Mouse (Mus musculus): ENCODE data around the gene Camta1. TPM values are rescaled to one million over a fixed set of nuclear protein-coding genes. Genes with fewer than 3 reads are reported as not detected.

Camta1 gene
- polyA plus RNA-seq, 1 experiment from 2014 or later, result 78.7 TPM

DNA sequence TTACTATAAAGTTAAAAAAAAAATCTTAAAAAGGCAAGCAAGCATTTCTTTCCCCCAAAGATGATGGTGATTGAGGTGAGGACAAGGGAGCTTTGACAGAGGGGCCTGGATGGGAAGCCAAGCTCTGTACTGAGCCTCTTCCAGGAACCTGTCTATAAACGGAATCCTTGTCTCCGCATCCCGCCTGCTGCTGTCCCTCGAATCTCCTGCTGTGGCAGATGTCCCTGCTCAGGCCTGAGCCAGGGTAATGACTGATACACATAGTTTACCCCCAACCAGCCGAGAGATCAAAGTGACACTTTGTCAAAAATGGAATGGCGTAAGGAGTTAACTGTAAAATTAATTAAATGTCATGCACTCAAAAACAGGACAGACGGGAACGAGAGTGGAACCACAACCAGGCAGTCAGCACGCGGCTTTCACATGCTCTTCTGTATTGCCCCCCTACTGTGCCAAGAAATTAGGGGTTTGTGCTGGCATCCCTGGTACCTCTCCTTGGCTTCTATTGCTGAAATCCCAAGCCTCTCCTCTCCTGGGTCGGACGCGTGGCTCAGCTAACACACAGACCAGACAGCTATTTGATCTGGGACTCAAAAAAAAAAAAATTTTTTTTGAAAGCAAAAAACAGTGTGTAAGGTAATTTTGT is 37.0 kb upstream of the Camta1 start:
- Histone ChIP-seq H3K9me3 (no peaks in the 10 kb centered on the region), H3K4me3 (no peak overlapping the region), H3K9ac (no peak overlapping the region), H3K27me3 (no peaks in the 10 kb centered on the region), H3K4me2 (no peak overlapping the region), H3K27ac (no peak overlapping the region), H3K36me3 (no peaks in the 10 kb centered on the region), H3K4me1 (peaks cover 10% of the 10 kb centered on the region)
- no peak for ATAC-seq (ENCODE audit: borderline replicate concordance, extremely low read depth, low FRiP score, low TSS enrichment)
- 38% methylated on average over 13 of the region's 13 CpGs for WGBS

GRCm38 (mm10) chr4:151897069-151897617 is 35.5 kb upstream of the Camta1 start:
- Histone ChIP-seq H3K9me3 (no peaks in the 10 kb centered on the region), H3K4me3 (no peak overlapping the region), H3K36me3 (no peaks in the 10 kb centered on the region), H3K4me1 (no peaks in the 10 kb centered on the region), H3K27me3 (no peaks in the 10 kb centered on the region), H3K4me2 (no peak overlapping the region), H3K27ac (no peak overlapping the region), H3K9ac (no peak overlapping the region)
- WGBS, result 70% methylated on average over 9 of the region's 9 CpGs
- ATAC-seq (ENCODE audit: borderline replicate concordance, extremely low read depth, low FRiP score, low TSS enrichment), result no peak

DNA sequence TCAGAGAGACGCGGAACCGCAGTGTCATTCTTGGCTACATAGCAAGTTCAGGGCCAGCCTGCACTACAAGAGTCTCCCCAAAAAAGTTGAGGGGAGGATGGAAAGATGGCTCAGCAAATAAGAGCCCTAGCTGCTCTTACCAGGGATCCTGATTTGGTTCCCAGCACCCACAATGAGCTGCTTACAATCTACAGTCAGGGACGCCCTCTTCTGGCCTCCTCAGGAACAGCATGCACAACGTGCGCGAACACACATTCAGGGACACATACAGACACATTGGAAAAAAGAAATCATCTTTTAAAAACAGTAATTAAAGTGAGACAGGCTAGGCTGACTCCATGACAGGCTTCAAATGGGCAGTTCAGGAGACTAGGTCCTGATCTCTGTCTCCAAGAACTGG is 33.9 kb upstream of the Camta1 start:
- Histone ChIP-seq H3K4me1 (no peaks in the 10 kb centered on the region), H3K9ac (no peak overlapping the region), H3K27ac (no peak overlapping the region), H3K4me3 (no peak overlapping the region), H3K4me2 (no peak overlapping the region), H3K27me3 (no peaks in the 10 kb centered on the region), H3K9me3 (no peaks in the 10 kb centered on the region), H3K36me3 (no peaks in the 10 kb centered on the region)
- 82% methylated on average over 7 of the region's 7 CpGs for WGBS
- ATAC-seq (ENCODE audit: borderline replicate concordance, extremely low read depth, low FRiP score, low TSS enrichment), result no peak

- Histone ChIP-seq H3K36me3 (no peaks in the 10 kb centered on the region), H3K4me3 (no peak overlapping the region), H3K4me2 (no peak overlapping the region), H3K9ac (no peak overlapping the region), H3K4me1 (no peaks in the 10 kb centered on the region), H3K9me3 (no peaks in the 10 kb centered on the region), H3K27me3 (no peaks in the 10 kb centered on the region), H3K27ac (no peak overlapping the region)
- 89% methylated on average over 12 of the region's 12 CpGs for WGBS
- no peak for ATAC-seq (ENCODE audit: borderline replicate concordance, extremely low read depth, low FRiP score, low TSS enrichment)
These were observed 33.2 kb upstream of the Camta1 start for GRCm38 (mm10) chr4:151894926-151895325.

GRCm38 (mm10) chr4:151893241-151893640 is 31.6 kb upstream of the Camta1 start:
- H3K36me3 ChIP-seq, result no peaks in the 10 kb centered on the region
- H3K9ac ChIP-seq, result no peak overlapping the region
- ATAC-seq (ENCODE audit: borderline replicate concordance, extremely low read depth, low FRiP score, low TSS enrichment), result no peak
- H3K27me3 ChIP-seq, result no peaks in the 10 kb centered on the region
- no peak overlapping the region for H3K4me2 ChIP-seq
- no peaks in the 10 kb centered on the region for H3K9me3 ChIP-seq
- WGBS, result 70% methylated on average over 6 of the region's 6 CpGs
- H3K4me3 ChIP-seq, result no peak overlapping the region
- H3K4me1 ChIP-seq, result no peaks in the 10 kb centered on the region
- no peak overlapping the region for H3K27ac ChIP-seq

GRCm38 (mm10) chr4:151881590-151881989 is 19.9 kb upstream of the Camta1 start:
- no peaks in the 10 kb centered on the region for H3K27me3 ChIP-seq
- peaks cover 4% of the 10 kb centered on the region; the same call in 1 of the 2 replicates for H3K4me1 ChIP-seq
- no peak overlapping the region for H3K9ac ChIP-seq
- 90% methylated on average over 12 of the region's 12 CpGs for WGBS
- no peak overlapping the region for H3K4me3 ChIP-seq
- H3K27ac ChIP-seq, result no peak overlapping the region
- no peak for ATAC-seq (ENCODE audit: borderline replicate concordance, extremely low read depth, low FRiP score, low TSS enrichment)
- H3K36me3 ChIP-seq, result no peaks in the 10 kb centered on the region
- H3K9me3 ChIP-seq, result peaks cover 4% of the 10 kb centered on the region; the same call in 1 of the 2 replicates
- no peak overlapping the region for H3K4me2 ChIP-seq

DNA sequence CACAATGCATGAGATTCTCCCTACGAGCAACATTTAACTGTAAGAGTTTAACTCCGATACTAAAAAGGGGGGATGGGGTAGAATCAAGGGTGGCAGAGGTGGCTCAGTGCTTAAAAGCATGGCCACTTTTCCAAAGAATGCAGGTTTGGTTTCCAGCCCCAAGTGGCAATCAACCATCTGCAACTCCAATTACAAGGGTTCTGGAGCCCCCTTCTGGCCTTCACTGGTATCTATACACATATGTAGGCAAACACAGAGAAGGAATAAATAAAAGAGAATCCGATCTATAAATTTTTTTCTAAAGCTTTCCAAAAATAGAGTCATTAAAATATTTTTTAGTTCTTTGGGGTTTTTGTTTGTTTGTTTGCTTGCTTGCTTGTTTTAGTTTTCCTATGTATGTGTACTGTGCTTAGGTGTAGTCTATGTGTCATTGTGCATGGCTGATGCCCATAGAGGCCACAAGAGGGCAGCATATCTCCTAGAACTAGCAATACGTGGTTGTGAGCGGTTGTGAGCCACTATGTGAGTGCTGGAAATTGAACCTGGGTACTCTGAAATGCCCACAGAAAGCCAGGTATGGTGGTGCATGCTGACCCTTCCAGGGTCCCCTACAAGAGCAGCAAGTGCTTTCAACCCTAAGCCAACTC is 18.5 kb upstream of the Camta1 start:
- 71% methylated on average over 5 of the region's 5 CpGs for WGBS
- no peak overlapping the region for H3K9ac ChIP-seq

GRCm38 (mm10) chr4:151876400-151876799 is 14.7 kb upstream of the Camta1 start:
- no peak for ATAC-seq (ENCODE audit: borderline replicate concordance, extremely low read depth, low FRiP score, low TSS enrichment)
- Histone ChIP-seq H3K9ac (no peak overlapping the region), H3K9me3 (peaks cover 4% of the 10 kb centered on the region; the same call in 1 of the 2 replicates), H3K36me3 (no peaks in the 10 kb centered on the region), H3K4me2 (no peak overlapping the region), H3K4me1 (peaks cover 4% of the 10 kb centered on the region; the same call in 1 of the 2 replicates), H3K27me3 (peaks cover 14% of the 10 kb centered on the region; the same call in 1 of the 2 replicates), H3K4me3 (no peak overlapping the region), H3K27ac (no peak overlapping the region)
- WGBS, result 54% methylated on average over 14 of the region's 14 CpGs

More for the DNA sequence above, 18.5 kb upstream of the Camta1 start:
- Histone ChIP-seq H3K4me1 (peaks cover 4% of the 10 kb centered on the region; the same call in 1 of the 2 replicates), H3K9me3 (peaks cover 4% of the 10 kb centered on the region; the same call in 1 of the 2 replicates), H3K4me3 (no peak overlapping the region), H3K4me2 (no peak overlapping the region), H3K27me3 (peaks cover 11% of the 10 kb centered on the region; the same call in 1 of the 2 replicates), H3K36me3 (no peaks in the 10 kb centered on the region), H3K27ac (no peak overlapping the region)
- no peak for ATAC-seq (ENCODE audit: borderline replicate concordance, extremely low read depth, low FRiP score, low TSS enrichment)

DNA sequence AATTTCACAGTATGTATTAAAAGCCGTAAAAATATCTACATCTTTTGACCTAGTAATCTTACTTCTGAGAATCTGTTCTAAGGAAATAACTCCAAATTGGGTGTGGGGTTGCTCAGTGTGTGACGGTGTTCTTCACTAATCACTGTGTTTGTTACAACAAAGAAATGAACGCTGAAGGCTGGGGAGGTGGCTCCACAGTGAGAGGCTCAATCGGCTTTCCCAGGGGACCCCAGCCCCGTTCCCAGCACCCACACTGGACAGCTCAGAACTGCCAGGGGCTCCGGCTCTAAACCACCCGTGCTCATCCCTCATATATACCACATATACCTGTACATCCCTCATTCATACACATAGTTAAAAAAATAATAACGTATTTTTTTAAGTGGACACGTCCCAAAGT is 1.8 kb upstream of the Camta1 start:
- Histone ChIP-seq H3K9me3 (no peaks in the 10 kb centered on the region), H3K4me2 (peak overlapping the region; percentile 95), H3K4me1 (peaks cover 26% of the 10 kb centered on the region), H3K27me3 (no peaks in the 10 kb centered on the region), H3K27ac (no peak overlapping the region), H3K4me3 (peak overlapping the region; percentile 76), H3K36me3 (no peaks in the 10 kb centered on the region), H3K9ac (peak overlapping the region; percentile 68; the same call in 1 of the 2 replicates)
- 57% methylated on average over 9 of the region's 9 CpGs for WGBS
- ATAC-seq (ENCODE audit: borderline replicate concordance, extremely low read depth, low FRiP score, low TSS enrichment), result no peak

DNA sequence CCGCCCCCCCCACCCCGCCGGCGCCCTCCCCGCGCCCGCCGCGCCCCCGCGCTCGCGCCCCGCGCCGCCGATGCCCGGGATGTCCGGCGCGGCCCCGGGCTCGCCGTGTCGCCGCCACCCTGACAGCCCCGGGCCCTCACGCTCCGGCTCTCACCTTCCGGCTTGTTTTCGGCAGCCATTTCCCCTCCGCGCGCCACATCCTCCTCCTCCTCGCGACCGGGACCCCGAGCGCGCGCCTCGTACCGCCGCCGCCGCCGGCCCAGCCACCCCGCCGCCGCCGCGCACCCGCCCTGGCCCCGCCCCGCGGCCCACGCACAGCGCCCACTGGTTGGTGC is 238 bp downstream of the Camta1 start:
- H3K4me1 ChIP-seq, result peaks cover 26% of the 10 kb centered on the region
- H3K9ac ChIP-seq, result peak overlapping the region; percentile 76
- no peaks in the 10 kb centered on the region for H3K9me3 ChIP-seq
- ATAC-seq (ENCODE audit: borderline replicate concordance, extremely low read depth, low FRiP score, low TSS enrichment), result no peak
- peak overlapping the region; percentile 92 for H3K4me2 ChIP-seq
- H3K27me3 ChIP-seq, result no peaks in the 10 kb centered on the region
- peak overlapping the region; percentile 84 for H3K4me3 ChIP-seq
- WGBS, result 2% methylated on average over 13 of the region's 58 CpGs
- peak overlapping the region; percentile 71 for H3K27ac ChIP-seq
- H3K36me3 ChIP-seq, result no peaks in the 10 kb centered on the region

DNA sequence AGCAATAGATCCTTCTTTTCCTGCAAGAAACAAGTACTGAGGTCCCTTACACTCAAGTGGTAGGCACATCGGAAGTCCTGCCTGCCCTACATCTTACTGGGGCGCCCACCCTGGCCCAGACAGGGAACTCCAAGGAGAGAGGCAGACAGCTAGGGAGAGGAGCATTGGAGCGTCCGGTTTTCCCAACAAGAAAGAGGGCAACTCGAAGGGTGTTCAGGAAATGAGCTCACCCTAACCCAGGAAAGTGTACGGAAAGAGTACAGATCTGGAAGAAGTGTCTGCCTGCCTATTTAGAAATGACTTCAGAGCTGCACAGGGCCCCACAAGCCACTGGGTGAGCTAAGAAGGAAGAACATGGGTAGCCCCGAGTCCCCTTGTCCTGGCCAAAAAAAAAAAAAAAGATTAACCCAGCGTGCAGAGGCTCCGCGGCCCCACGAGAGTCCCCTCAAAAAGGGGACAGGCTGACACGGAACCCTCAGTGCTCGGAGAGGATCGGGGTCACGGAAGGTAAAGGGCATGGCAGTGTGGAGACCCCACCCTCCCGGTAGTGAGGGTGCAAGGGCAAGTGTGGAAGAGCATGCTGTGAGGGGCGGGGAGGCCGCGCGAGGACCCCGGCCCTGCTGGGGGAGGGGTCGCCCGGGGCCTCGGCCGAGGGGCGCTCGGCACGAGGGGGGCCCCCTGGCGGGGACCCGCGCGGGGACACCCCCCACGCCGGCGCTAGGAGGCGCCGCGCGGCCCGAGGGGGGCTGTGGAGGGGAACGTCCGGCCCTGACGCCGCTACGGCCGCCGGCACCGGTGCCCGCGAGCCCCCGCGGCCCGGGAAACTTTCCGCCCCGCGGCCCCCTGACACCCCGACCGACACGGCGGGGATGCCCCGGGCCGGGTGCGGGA is 990 bp downstream of the Camta1 start:
- H3K27me3 ChIP-seq, result no peaks in the 10 kb centered on the region
- peaks cover 26% of the 10 kb centered on the region for H3K4me1 ChIP-seq
- no peaks in the 10 kb centered on the region for H3K9me3 ChIP-seq
- no peaks in the 10 kb centered on the region for H3K36me3 ChIP-seq
- peak overlapping the region; percentile 71 for H3K27ac ChIP-seq
- no peak for ATAC-seq (ENCODE audit: borderline replicate concordance, extremely low read depth, low FRiP score, low TSS enrichment)
- H3K4me3 ChIP-seq, result peak overlapping the region; percentile 84
- H3K9ac ChIP-seq, result peak overlapping the region; percentile 76
- H3K4me2 ChIP-seq, result peak overlapping the region; percentile 92
- 3% methylated on average over 20 of the region's 63 CpGs for WGBS

Measured in lung, embryonic 15.5 days (tissue).